Mouse (Mus musculus): ENCODE data around the gene Bcl9l. TPM values are rescaled to one million over a fixed set of nuclear protein-coding genes. Genes with fewer than 3 reads are reported as not detected.

Gene Bcl9l
- polyA plus RNA-seq, 1 experiment = 19.2 TPM

- Histone ChIP-seq H3K27ac (replicated peaks; ENCODE audit: low read depth, low read length) (no peak overlapping the region), H3K4me1 (ENCODE audit: control insufficient read depth, insufficient read depth, insufficient read length, low read length) (peaks cover 10% of the 10 kb centered on the region), H3K4me3 (ENCODE audit: insufficient read depth, low read depth, low read length) (no peak overlapping the region)
Observed at GRCm38 (mm10) chr9:44524235-44524826, 41.7 kb downstream of the Bcl9l start.

GRCm38 (mm10) chr9:44525001-44525400 is 42.4 kb downstream of the Bcl9l start:
- Histone ChIP-seq H3K4me3 (ENCODE audit: insufficient read depth, low read depth, low read length) (no peak overlapping the region), H3K27ac (replicated peaks; ENCODE audit: low read depth, low read length) (no peak overlapping the region), H3K4me1 (ENCODE audit: control insufficient read depth, insufficient read depth, insufficient read length, low read length) (peaks cover 10% of the 10 kb centered on the region; the same call in 1 of the 2 replicates)

- H3K27ac ChIP-seq (replicated peaks; ENCODE audit: low read depth, low read length) = no peak overlapping the region
- H3K4me3 ChIP-seq (ENCODE audit: insufficient read depth, low read depth, low read length) = no peak overlapping the region
- peaks cover 10% of the 10 kb centered on the region; the same call in 1 of the 2 replicates for H3K4me1 ChIP-seq (ENCODE audit: control insufficient read depth, insufficient read depth, insufficient read length, low read length)
Observed at GRCm38 (mm10) chr9:44525589-44525988, 43.0 kb downstream of the Bcl9l start.

GRCm38 (mm10) chr9:44526337-44527112 is 43.9 kb downstream of the Bcl9l start:
- H3K27ac ChIP-seq (replicated peaks; ENCODE audit: low read depth, low read length) = no peak overlapping the region
- peaks cover 10% of the 10 kb centered on the region; the same call in 1 of the 2 replicates for H3K4me1 ChIP-seq (ENCODE audit: control insufficient read depth, insufficient read depth, insufficient read length, low read length)
- no peak overlapping the region for H3K4me3 ChIP-seq (ENCODE audit: insufficient read depth, low read depth, low read length)

GRCm38 (mm10) chr9:44528340-44528739 is 45.7 kb downstream of the Bcl9l start:
- H3K27ac ChIP-seq (replicated peaks; ENCODE audit: low read depth, low read length) = peak overlapping the region; percentile 74
- peaks cover 10% of the 10 kb centered on the region; the same call in 1 of the 2 replicates for H3K4me1 ChIP-seq (ENCODE audit: control insufficient read depth, insufficient read depth, insufficient read length, low read length)
- no peak overlapping the region for H3K4me3 ChIP-seq (ENCODE audit: insufficient read depth, low read depth, low read length)

GRCm38 (mm10) chr9:44532991-44533580 is 50.5 kb downstream of the Bcl9l start:
- Histone ChIP-seq H3K27ac (replicated peaks; ENCODE audit: low read depth, low read length) (no peak overlapping the region), H3K4me1 (ENCODE audit: control insufficient read depth, insufficient read depth, insufficient read length, low read length) (peaks cover 11% of the 10 kb centered on the region; the same call in 1 of the 2 replicates), H3K4me3 (ENCODE audit: insufficient read depth, low read depth, low read length) (no peak overlapping the region)

GRCm38 (mm10) chr9:44537625-44538301 is 55.1 kb downstream of the Bcl9l start:
- Histone ChIP-seq H3K27ac (replicated peaks; ENCODE audit: low read depth, low read length) (peak overlapping the region; percentile 11; the same call in 1 of the 2 replicates), H3K4me1 (ENCODE audit: control insufficient read depth, insufficient read depth, insufficient read length, low read length) (0 out of 2 replicates have a peak, but pooled peaks cover 3% of the 10 kb centered on the region), H3K4me3 (ENCODE audit: insufficient read depth, low read depth, low read length) (peak overlapping the region; percentile 12; the same call in 1 of the 2 replicates)

GRCm38 (mm10) chr9:44539816-44540421 is 57.3 kb downstream of the Bcl9l start:
- Histone ChIP-seq H3K4me3 (ENCODE audit: insufficient read depth, low read depth, low read length) (no peak overlapping the region), H3K27ac (replicated peaks; ENCODE audit: low read depth, low read length) (no peak overlapping the region)

GRCm38 (mm10) chr9:44540676-44541075 is 58.1 kb downstream of the Bcl9l start:
- Histone ChIP-seq H3K27ac (replicated peaks; ENCODE audit: low read depth, low read length) (no peak overlapping the region), H3K4me3 (ENCODE audit: insufficient read depth, low read depth, low read length) (no peak overlapping the region), H3K4me1 (ENCODE audit: control insufficient read depth, insufficient read depth, insufficient read length, low read length) (0 out of 2 replicates have a peak, but pooled peaks cover 3% of the 10 kb centered on the region)

More at GRCm38 (mm10) chr9:44539816-44540421, 57.3 kb downstream of the Bcl9l start:
- 0 out of 2 replicates have a peak, but pooled peaks cover 3% of the 10 kb centered on the region for H3K4me1 ChIP-seq (ENCODE audit: control insufficient read depth, insufficient read depth, insufficient read length, low read length)

- Histone ChIP-seq H3K27ac (replicated peaks; ENCODE audit: low read depth, low read length) (no peak overlapping the region), H3K4me1 (ENCODE audit: control insufficient read depth, insufficient read depth, insufficient read length, low read length) (0 out of 2 replicates have a peak, but pooled peaks cover 3% of the 10 kb centered on the region), H3K4me3 (ENCODE audit: insufficient read depth, low read depth, low read length) (no peak overlapping the region)
Observed at GRCm38 (mm10) chr9:44542364-44542763, 59.7 kb downstream of the Bcl9l start.

GRCm38 (mm10) chr9:44544986-44545385 is 62.4 kb downstream of the Bcl9l start:
- Histone ChIP-seq H3K27ac (replicated peaks; ENCODE audit: low read depth, low read length) (no peak overlapping the region), H3K4me1 (ENCODE audit: control insufficient read depth, insufficient read depth, insufficient read length, low read length) (no peaks in the 10 kb centered on the region), H3K4me3 (ENCODE audit: insufficient read depth, low read depth, low read length) (no peak overlapping the region)

- Histone ChIP-seq H3K27ac (replicated peaks; ENCODE audit: low read depth, low read length) (no peak overlapping the region), H3K4me3 (ENCODE audit: insufficient read depth, low read depth, low read length) (no peak overlapping the region), H3K4me1 (ENCODE audit: control insufficient read depth, insufficient read depth, insufficient read length, low read length) (no peaks in the 10 kb centered on the region)
Observed at GRCm38 (mm10) chr9:44548412-44549152, 66.0 kb downstream of the Bcl9l start.

GRCm38 (mm10) chr9:44551138-44551537 is 68.5 kb downstream of the Bcl9l start:
- no peak overlapping the region for H3K4me3 ChIP-seq (ENCODE audit: insufficient read depth, low read depth, low read length)
- H3K4me1 ChIP-seq (ENCODE audit: control insufficient read depth, insufficient read depth, insufficient read length, low read length) = no peaks in the 10 kb centered on the region
- H3K27ac ChIP-seq (replicated peaks; ENCODE audit: low read depth, low read length) = no peak overlapping the region

GRCm38 (mm10) chr9:44552161-44552560 is 69.5 kb downstream of the Bcl9l start:
- Histone ChIP-seq H3K4me1 (ENCODE audit: control insufficient read depth, insufficient read depth, insufficient read length, low read length) (no peaks in the 10 kb centered on the region), H3K27ac (replicated peaks; ENCODE audit: low read depth, low read length) (no peak overlapping the region), H3K4me3 (ENCODE audit: insufficient read depth, low read depth, low read length) (no peak overlapping the region)

Measured in brown adipose tissue, adult 24 weeks (tissue).